Mouse (Mus musculus) gastrocnemius, adult 8-10 months (tissue): ENCODE data around the gene Olfr1018. TPM values are rescaled to one million over a fixed set of nuclear protein-coding genes. Genes with fewer than 3 reads are reported as not detected.

Experiments
- DNase-seq, 2 experiments: peaks; one replicate each; pipeline ENCODE4 v3.0.0; 2022; ENCODE audit warnings: low spot score in 2 of 2
- total RNA-seq, 4 experiments: library from RNA; stranded (reverse); gene quantifications; 2 replicates each; pipeline ENCODE4 v1.2.4; 2022

Olfr1018 gene
- total RNA-seq: not detected

- no peak for DNase-seq
Measured at GRCm38 (mm10) chr2:85818179-85818578, at the start of gene Olfr1018. Olfr1018 (plus strand) TSS chr2:85818479.

GRCm38 (mm10) chr2:85772413-85772812, 45.9 kb upstream of the Olfr1018 start, which contains the start of gene Olfr1014:
Olfr1014 (plus strand) TSS chr2:85772713.
- DNase-seq: no peak

DNA sequence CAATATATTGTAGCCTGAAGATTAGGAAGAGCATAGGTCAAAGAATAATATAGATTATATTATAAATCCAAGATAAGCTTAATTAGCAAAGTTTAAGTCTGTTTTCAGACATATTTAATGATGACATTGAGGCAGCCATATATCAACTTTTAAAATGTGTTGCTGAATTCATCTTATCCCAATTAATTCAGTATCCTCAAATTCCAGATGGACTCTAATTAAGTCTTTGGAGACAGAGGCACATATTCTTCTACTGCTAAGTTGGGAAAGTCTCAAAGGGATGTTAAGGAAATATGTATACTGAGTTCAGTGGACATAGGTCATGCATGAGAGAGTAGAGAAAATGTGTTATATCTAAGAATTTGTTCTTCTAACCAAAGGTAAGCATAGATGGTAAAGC, 36.6 kb upstream of the Olfr1018 start, which contains the start of gene Olfr1015:
Olfr1015 (plus strand) TSS at position 301 of the 400 bp plus-strand sequence.
- no peak for DNase-seq

DNA sequence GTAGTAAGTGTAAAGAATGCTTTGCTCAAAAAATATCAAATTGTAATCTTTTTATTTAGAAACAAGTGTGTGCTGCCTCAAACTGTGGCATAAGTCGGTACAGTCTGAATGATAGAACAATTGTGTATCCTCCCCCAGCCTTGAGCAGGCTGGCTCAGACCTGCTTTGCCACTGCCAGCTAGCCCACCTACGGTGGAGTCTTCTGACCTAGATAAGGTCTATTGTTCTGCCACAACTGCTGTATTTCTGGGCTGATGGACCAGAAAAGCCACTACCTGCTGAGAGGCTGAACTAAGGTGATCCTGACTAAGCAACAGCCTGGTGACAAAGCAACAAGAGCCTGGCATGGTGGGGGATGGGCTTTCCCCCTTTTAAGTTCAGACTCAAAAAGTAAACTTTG, 25.9 kb upstream of the Olfr1018 start:
- DNase-seq: no peak

DNA sequence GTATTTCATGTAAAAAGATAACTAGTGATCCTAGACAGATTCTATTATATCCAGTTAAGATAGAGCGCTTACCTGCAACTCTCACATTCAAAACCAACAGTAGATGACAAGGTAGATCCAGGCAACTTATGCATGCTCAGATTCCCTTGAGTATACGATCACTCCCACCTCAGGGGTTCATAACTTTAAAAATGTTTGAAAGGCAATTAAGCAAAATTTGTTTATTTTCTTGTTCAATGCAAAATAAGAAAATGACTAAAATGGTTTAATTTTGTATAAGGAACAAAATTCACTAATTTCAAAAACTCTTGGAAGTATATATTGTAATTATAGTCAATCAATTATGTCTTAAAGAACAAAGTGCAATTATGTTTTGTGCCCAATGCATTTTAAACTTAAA, 15.8 kb upstream of the Olfr1018 start, which contains the start of gene Olfr1016:
Olfr1016 (minus strand) TSS at position 101 of the 400 bp plus-strand sequence.
- DNase-seq: no peak

GRCm38 (mm10) chr2:85804501-85804900, 13.8 kb upstream of the Olfr1018 start:
- DNase-seq: no peak

DNA sequence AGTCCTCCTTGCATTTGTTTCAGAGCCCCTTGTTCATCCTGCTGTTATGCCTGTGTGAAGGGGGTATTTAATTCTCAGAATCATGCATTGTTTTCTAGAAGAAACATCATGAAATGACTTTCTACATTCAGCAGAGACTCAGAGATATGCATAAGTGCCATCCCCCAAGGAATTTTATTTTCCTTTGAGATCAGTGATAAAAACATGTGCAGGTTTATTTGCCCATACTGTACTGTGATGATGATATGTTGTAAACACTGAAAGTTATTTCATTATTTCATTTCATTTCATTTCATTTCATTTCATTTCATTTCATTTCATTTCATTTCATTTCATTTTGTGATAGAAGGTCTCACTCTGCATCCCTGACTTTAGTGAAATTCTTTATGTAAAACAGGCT, 27.1 kb downstream of the Olfr1018 start, which contains the start of gene Olfr1019:
Olfr1019 (minus strand) TSS at position 101 of the 400 bp plus-strand sequence.
- no peak for DNase-seq

DNA sequence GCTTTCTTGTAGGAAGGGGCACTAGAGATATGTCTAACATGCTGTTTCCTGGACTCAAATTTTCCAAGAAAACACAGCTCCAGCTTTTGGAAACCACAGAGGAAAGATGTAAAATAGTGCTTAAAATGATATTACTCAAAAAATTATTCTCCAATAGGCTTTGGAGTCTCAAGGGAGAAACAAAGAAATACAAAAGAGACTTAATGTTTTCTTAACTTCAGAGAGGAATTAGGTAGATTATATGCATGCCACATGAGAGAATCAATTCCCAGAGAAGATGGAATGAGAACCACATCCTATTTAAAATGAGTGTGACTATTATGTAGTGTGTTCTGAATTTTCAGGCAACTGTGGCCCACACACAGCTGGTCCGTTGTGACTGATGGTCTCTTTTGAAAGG, 28.5 kb downstream of the Olfr1018 start, which contains the start of gene Olfr1020:
Olfr1020 (plus strand) TSS at position 301 of the 400 bp plus-strand sequence.
- no peak for DNase-seq

- no peak for DNase-seq
Measured at GRCm38 (mm10) chr2:85868294-85868693, 50.0 kb downstream of the Olfr1018 start, which contains the start of gene Olfr1022. Olfr1022 (plus strand) TSS chr2:85868594.

Other genes with a start within 250 kb of the Olfr1018 start
- gene Olfr996, start 239.3 kb upstream of the Olfr1018 start, total RNA-seq: not detected
- not detected for gene Olfr998, start 229.5 kb upstream of the Olfr1018 start, total RNA-seq
- gene Olfr1000, start 206.6 kb upstream of the Olfr1018 start, total RNA-seq: not detected
- not detected for gene Olfr1002, start 167.8 kb upstream of the Olfr1018 start, total RNA-seq
- gene Olfr154, start 154.0 kb upstream of the Olfr1018 start, total RNA-seq: not detected
- gene Olfr1006, start 139.7 kb upstream of the Olfr1018 start, total RNA-seq: not detected
- not detected for gene Olfr1008, start 129.0 kb upstream of the Olfr1018 start, total RNA-seq
- not detected for gene Olfr1009, start 103.1 kb upstream of the Olfr1018 start, total RNA-seq
- gene Olfr1012, start 55.7 kb upstream of the Olfr1018 start, total RNA-seq: not detected
- gene Olfr1013, start 51.4 kb upstream of the Olfr1018 start, total RNA-seq: not detected
- not detected for gene Olfr1014, start 45.8 kb upstream of the Olfr1018 start, total RNA-seq
- gene Olfr1015, start 36.5 kb upstream of the Olfr1018 start, total RNA-seq: not detected
- not detected for gene Olfr1016, start 15.9 kb upstream of the Olfr1018 start, total RNA-seq
- not detected for gene Olfr1019, start 27.0 kb downstream of the Olfr1018 start, total RNA-seq
- gene Olfr1020, start 28.6 kb downstream of the Olfr1018 start, total RNA-seq: not detected
- not detected for gene Olfr1022, start 50.1 kb downstream of the Olfr1018 start, total RNA-seq
- not detected for gene Olfr1023, start 67.2 kb downstream of the Olfr1018 start, total RNA-seq
- gene Olfr1024, start 86.6 kb downstream of the Olfr1018 start, total RNA-seq: not detected
- gene Olfr1025-ps1, start 96.7 kb downstream of the Olfr1018 start, total RNA-seq: not detected
- gene Olfr1026, start 103.1 kb downstream of the Olfr1018 start, total RNA-seq: not detected
- gene Olfr1028, start 132.0 kb downstream of the Olfr1018 start, total RNA-seq: not detected
- gene Olfr1029, start 155.4 kb downstream of the Olfr1018 start, total RNA-seq: not detected
- gene Olfr1030, start 160.8 kb downstream of the Olfr1018 start, total RNA-seq: not detected
- gene Olfr1031, start 171.8 kb downstream of the Olfr1018 start, total RNA-seq: not detected
- gene Olfr1032, start 187.1 kb downstream of the Olfr1018 start, total RNA-seq: not detected
- gene Olfr1033, start 202.2 kb downstream of the Olfr1018 start, total RNA-seq: under 1 TPM in 1 of 4 experiments, not detected in 3; 0.54 TPM
- not detected for gene Olfr1034, start 227.4 kb downstream of the Olfr1018 start, total RNA-seq